Mouse (Mus musculus): ENCODE measurements around the gene Ube2v1.

- TF ChIP-seq CTCF (conservative IDR thresholded peaks at IDR 0.05; ENCODE audit: low read length): no peak
- TF ChIP-seq NANOG (IDR thresholded peaks at IDR 0.05; ENCODE audit: borderline replicate concordance, low read length): no peak
- no peak for TF ChIP-seq POU5F1 (IDR thresholded peaks at IDR 0.05; ENCODE audit: borderline replicate concordance, low read length)
These were observed 1.5 kb downstream of the Ube2v1 start for GRCm38 (mm10) chr2:167630421-167630820.

Data from E14TG2a.4 (cell line).